ENCODE assay signal across 10 mouse cellular contexts in the genomic region with DNA sequence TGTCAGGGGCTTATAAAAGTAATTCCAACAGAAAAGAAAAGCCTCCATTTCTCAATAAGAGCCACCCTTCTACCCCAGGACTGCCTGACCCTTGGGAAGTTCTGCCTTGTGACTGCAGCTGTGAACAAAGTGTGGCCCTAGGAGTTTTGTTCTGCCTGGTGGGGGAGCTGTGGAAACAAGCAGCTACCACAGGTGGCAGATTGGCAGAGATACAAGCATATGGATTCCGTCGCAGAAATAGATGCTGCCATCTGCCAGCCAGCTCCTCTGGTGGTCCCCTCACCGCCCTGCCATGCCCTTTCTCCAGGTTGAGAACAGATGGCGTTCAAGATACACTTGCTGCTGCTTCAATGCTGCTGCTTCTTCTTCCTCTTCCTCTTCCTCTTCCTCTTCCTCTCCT. TPM values are rescaled to one million over a fixed set of nuclear protein-coding genes. Genes with fewer than 3 reads are reported as not detected.
A peak's percentile ranks its signal among the peaks of the same experiment; 100 is the strongest.
DNase-seq lines count a peak whose midpoint lies in the region; ATAC-seq and TF ChIP-seq lines count a peak whose summit lies in the region.
"Had no signal": no experiment of that assay in that cellular context is flagged by ENCODE, and none has a peak within 500 bp of the region (broad histone marks: within the 10 kb centered on the region; RNA-seq: fewer than 3 reads in every experiment).

No protein-coding gene starts in this region.

- no peaks in the 10 kb centered on the region for H3K4me1 ChIP-seq in midbrain, postnatal 0 days (ENCODE audit: insufficient read depth, low read length)
- peaks cover 5% of the 10 kb centered on the region; the same call in 1 of the 2 replicates for H3K4me1 ChIP-seq in midbrain, embryonic 15.5 days
- peaks cover 17% of the 10 kb centered on the region for H3K4me1 ChIP-seq in forebrain, embryonic 13.5 days
- no peaks in the 10 kb centered on the region for H3K4me1 ChIP-seq in heart, embryonic 12.5 days (replicated peaks)
- H3K4me1 ChIP-seq in stomach, postnatal 0 days (replicated peaks; ENCODE audit: control insufficient read depth, insufficient read depth) = no peaks in the 10 kb centered on the region

- no peak overlapping the region for H3K27ac ChIP-seq in midbrain, postnatal 0 days (ENCODE audit: low read depth, low read length)
- no peak overlapping the region for H3K27ac ChIP-seq in midbrain, embryonic 15.5 days
- no peak overlapping the region for H3K27ac ChIP-seq in forebrain, embryonic 13.5 days
- H3K27ac ChIP-seq in heart, embryonic 12.5 days (ENCODE audit: poor library complexity, severe bottlenecking) = no peak overlapping the region
- no peak overlapping the region for H3K27ac ChIP-seq in stomach, postnatal 0 days (replicated peaks)
- H3K27ac ChIP-seq: macrophage had no signal

- no peak overlapping the region for H3K4me3 ChIP-seq in midbrain, postnatal 0 days (ENCODE audit: low read depth, low read length)
- H3K4me3 ChIP-seq in midbrain, embryonic 15.5 days = no peak overlapping the region
- no peak overlapping the region for H3K4me3 ChIP-seq in forebrain, embryonic 13.5 days
- H3K4me3 ChIP-seq in heart, embryonic 12.5 days = no peak overlapping the region
- no peak overlapping the region for H3K4me3 ChIP-seq in stomach, postnatal 0 days (ENCODE audit: low read depth, low read length)

- H3K9ac ChIP-seq in midbrain, postnatal 0 days (replicated peaks; ENCODE audit: low read length, poor library complexity, severe bottlenecking) = no peak overlapping the region
- H3K9ac ChIP-seq in midbrain, embryonic 15.5 days = no peak overlapping the region
- no peak overlapping the region for H3K9ac ChIP-seq in forebrain, embryonic 13.5 days
- no peak overlapping the region for H3K9ac ChIP-seq in heart, embryonic 12.5 days
- H3K9ac ChIP-seq in stomach, postnatal 0 days (ENCODE audit: low read length) = no peak overlapping the region

- no peaks in the 10 kb centered on the region for H3K27me3 ChIP-seq in midbrain, postnatal 0 days (ENCODE audit: insufficient read depth, low read length)
- H3K27me3 ChIP-seq in midbrain, embryonic 15.5 days (replicated peaks) = no peaks in the 10 kb centered on the region
- H3K27me3 ChIP-seq in forebrain, embryonic 13.5 days = no peaks in the 10 kb centered on the region
- H3K27me3 ChIP-seq in heart, embryonic 12.5 days (replicated peaks) = no peaks in the 10 kb centered on the region
- no peaks in the 10 kb centered on the region for H3K27me3 ChIP-seq in stomach, postnatal 0 days (ENCODE audit: control insufficient read depth, insufficient read depth, low read length)

- peak; percentile 5; the same call in 1 of the 2 replicates for TF ChIP-seq CTCF in midbrain, postnatal 0 days (IDR thresholded peaks at IDR 0.05)
- TF ChIP-seq CTCF in stomach, postnatal 0 days (IDR thresholded peaks at IDR 0.05; ENCODE audit: low read depth) = no peak

- H3K9me3 ChIP-seq in midbrain, postnatal 0 days (ENCODE audit: low read length) = no peaks in the 10 kb centered on the region
- H3K9me3 ChIP-seq in midbrain, embryonic 15.5 days = no peaks in the 10 kb centered on the region
- H3K9me3 ChIP-seq in forebrain, embryonic 13.5 days (replicated peaks) = no peaks in the 10 kb centered on the region
- no peaks in the 10 kb centered on the region for H3K9me3 ChIP-seq in heart, embryonic 12.5 days (replicated peaks)
- H3K9me3 ChIP-seq in stomach, postnatal 0 days (ENCODE audit: control insufficient read depth, low read length) = no peaks in the 10 kb centered on the region

- ATAC-seq in midbrain, postnatal 0 days (ENCODE audit: low FRiP score) = no peak
- ATAC-seq in midbrain, embryonic 15.5 days (replicated peaks) = no peak
- peak; percentile 53; the same call in 1 of the 2 replicates for ATAC-seq in forebrain, embryonic 13.5 days
- ATAC-seq in heart, embryonic 12.5 days (ENCODE audit: insufficient number of reproducible peaks, low FRiP score) = no peak
- ATAC-seq in stomach, postnatal 0 days (ENCODE audit: low FRiP score, low TSS enrichment) = no peak
- ATAC-seq: inflammation-experienced regulatory T-cells, adult 6 months had no signal

- H3K36me3 ChIP-seq in midbrain, postnatal 0 days (ENCODE audit: insufficient read depth, low read length) = peaks cover 33% of the 10 kb centered on the region
- peaks cover 39% of the 10 kb centered on the region for H3K36me3 ChIP-seq in midbrain, embryonic 15.5 days (replicated peaks)
- H3K36me3 ChIP-seq in forebrain, embryonic 13.5 days (ENCODE audit: poor library complexity, severe bottlenecking) = peaks cover 89% of the 10 kb centered on the region
- H3K36me3 ChIP-seq in heart, embryonic 12.5 days = no peaks in the 10 kb centered on the region
- H3K36me3 ChIP-seq in stomach, postnatal 0 days (ENCODE audit: control insufficient read depth, insufficient read depth, low read length) = no peaks in the 10 kb centered on the region

- DNase-seq in embryo, embryonic 10.5 days (ENCODE audit: low spot score) = peak; percentile 21
- no peak for DNase-seq in embryo, embryonic 9.5 days (ENCODE audit: extremely low spot score)
- DNase-seq in midbrain, postnatal 0 days (ENCODE audit: low spot score) = peak; percentile 82
- peak; percentile 18 for DNase-seq in mesoderm, embryonic 11.5 days (ENCODE audit: low read depth, low spot score)
- DNase-seq in stomach, postnatal 0 days (ENCODE audit: low spot score) = no peak

- TF ChIP-seq EP300 in stomach, postnatal 0 days (optimal IDR thresholded peaks at IDR 0.05) = no peak

- no peak overlapping the region for H3K4me2 ChIP-seq in midbrain, postnatal 0 days (ENCODE audit: low read depth, low read length, poor library complexity, severe bottlenecking)
- H3K4me2 ChIP-seq in midbrain, embryonic 15.5 days = no peak overlapping the region
- H3K4me2 ChIP-seq in forebrain, embryonic 13.5 days = no peak overlapping the region
- no peak overlapping the region for H3K4me2 ChIP-seq in heart, embryonic 12.5 days
- no peak overlapping the region for H3K4me2 ChIP-seq in stomach, postnatal 0 days (replicated peaks; ENCODE audit: low read depth)

- WGBS in midbrain, postnatal 0 days = 18% methylated on average over 4 of the region's 4 CpGs
- WGBS in midbrain, embryonic 15.5 days = 29% methylated on average over 4 of the region's 4 CpGs
- 24% methylated on average over 4 of the region's 4 CpGs for WGBS in forebrain, embryonic 13.5 days
- 41% methylated on average over 4 of the region's 4 CpGs for WGBS in heart, embryonic 12.5 days
- 48% methylated on average over 4 of the region's 4 CpGs for WGBS in stomach, postnatal 0 days

RNA-seq across cellular contexts. Expression of a gene that starts 37.0 kb away (rescaled TPM):
- 371 and 469 TPM in 2 replicates for total RNA-seq in midbrain, postnatal 0 days (2014; rRNA removed)
- 530 and 548 TPM in 2 replicates for polyA plus RNA-seq in midbrain, postnatal 0 days (2015; fragmentation: Nextera tagmentation; extraction: Ambion mirVana)
- polyA plus RNA-seq in midbrain, embryonic 15.5 days (2015; fragmentation: Nextera tagmentation; extraction: Ambion mirVana) = 586 and 588 TPM in 2 replicates
- 601 and 607 TPM in 2 replicates for polyA plus RNA-seq in forebrain, embryonic 13.5 days (2015; fragmentation: Nextera tagmentation; extraction: Ambion mirVana)
- polyA plus RNA-seq in heart, embryonic 12.5 days (2016; fragmentation: Nextera tagmentation; extraction: Ambion mirVana) = 1.5 and 2.0 TPM in 2 replicates
- polyA plus RNA-seq in stomach, postnatal 0 days (2015; fragmentation: Nextera tagmentation; extraction: Ambion mirVana) = 6.8 and 9.0 TPM in 2 replicates
- polyA plus RNA-seq: inflammation-experienced regulatory T-cells, adult 6 months; macrophage had no signal

Comparison
In these comparisons a context has a peak if more than half of its experiments do, and no peak if none do; other contexts are left out.
1. DNase-seq: peak in embryo, embryonic 10.5 days (single experiment), midbrain, postnatal 0 days (single experiment) and mesoderm, embryonic 11.5 days (single experiment); none in embryo, embryonic 9.5 days (single experiment) and stomach, postnatal 0 days (single experiment).
2. RNA of a gene that starts 37.0 kb away (polyA plus RNA-seq): 601 to 607 TPM in forebrain, embryonic 13.5 days, 586 to 588 TPM in midbrain, embryonic 15.5 days and 530 to 548 TPM in midbrain, postnatal 0 days; 6.8 to 9.0 TPM in stomach, postnatal 0 days and 1.5 to 2.0 TPM in heart, embryonic 12.5 days; every median in the first group is over 10 times any median in the second.